ENCODE assay signal across 36 mouse cellular contexts in the genomic region with DNA sequence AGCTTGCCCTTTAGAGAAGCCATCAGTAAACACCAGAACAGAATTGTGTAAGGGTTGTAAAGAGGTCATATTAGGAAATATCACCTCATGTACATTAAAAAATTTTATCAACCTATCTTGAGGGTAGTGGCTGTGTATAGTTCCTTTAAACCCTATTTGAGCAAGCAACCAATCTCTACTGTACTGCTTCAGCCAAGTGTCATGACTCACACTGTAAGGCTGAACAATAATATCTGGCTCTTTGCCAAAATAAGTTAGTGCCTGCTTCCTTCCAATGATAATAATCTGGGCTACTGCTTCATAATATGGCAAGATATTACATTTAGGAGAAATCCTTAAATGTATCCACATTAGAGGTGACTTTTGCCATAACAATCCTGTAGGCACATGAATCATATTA. TPM values are rescaled to one million over a fixed set of nuclear protein-coding genes. Genes with fewer than 3 reads are reported as not detected.
"Had no signal": no experiment of that assay in that cellular context is flagged by ENCODE, and none has a peak within 500 bp of the region (broad histone marks: within the 10 kb centered on the region; RNA-seq: fewer than 3 reads in every experiment).

No protein-coding gene starts in this region.

RNA-seq across cellular contexts. Expression of a gene that starts 38.0 kb away (rescaled TPM):
- total RNA-seq: left cerebral cortex, postnatal 10 days; left cerebral cortex, postnatal 14 days; liver, adult 2 months; megakaryocyte, adult 5-6 weeks; megakaryocyte-erythroid progenitor cell, adult 5-6 weeks; midbrain, postnatal 0 days; monocyte, adult 5-6 weeks had no signal
- polyA plus RNA-seq: limb, embryonic 10.5 days; limb, embryonic 11.5 days; limb, embryonic 12.5 days; limb, embryonic 13.5 days; limb, embryonic 14.5 days; limb, embryonic 15.5 days; liver, adult 2 months; liver, embryonic 11.5 days; liver, embryonic 12.5 days; liver, embryonic 13.5 days; liver, embryonic 14.5 days; liver, embryonic 15.5 days; liver, embryonic 16.5 days; liver, postnatal 0 days; lung, adult 2 months; lung, embryonic 14.5 days; lung, embryonic 15.5 days; lung, embryonic 16.5 days; lung, postnatal 0 days; macrophage; midbrain, embryonic 10.5 days; midbrain, embryonic 11.5 days; midbrain, embryonic 12.5 days; midbrain, embryonic 13.5 days; midbrain, embryonic 14.5 days; midbrain, embryonic 15.5 days; midbrain, embryonic 16.5 days; myocyte; neural tube, embryonic 11.5 days; neural tube, embryonic 12.5 days had no signal
